Mouse (Mus musculus) heart, embryonic 16.5 days (tissue): ENCODE measurements around the gene Cmah. TPM values are rescaled to one million over a fixed set of nuclear protein-coding genes. Genes with fewer than 3 reads are reported as not detected.

Experiments used
- ATAC-seq: fragments of 200-750 bp; cut with Nextera tagmentation; replicated peaks from 2 replicates; pipeline ENCODE4 v1.8.0; 2017; ENCODE audit warnings: moderate number of reproducible peaks; ENCODE audit not compliant: insufficient read depth, low FRiP score; ENCODE audit errors: extremely low read depth
- H3K27ac ChIP-seq: fragments of 300-500 bp; sonication (generic); 2 replicates; pipeline ENCODE4 v1.5.1; 2014; ENCODE audit warnings: mild to moderate bottlenecking, low read length, control low read depth, moderate library complexity
- H3K27me3 ChIP-seq: fragments of 300-500 bp; sonication (generic); 2 replicates; pipeline ENCODE4 v1.6.1; 2014; ENCODE audit warnings: low read length, mixed read lengths; ENCODE audit not compliant: control insufficient read depth, insufficient read depth
- H3K36me3 ChIP-seq: fragments of 300-500 bp; sonication (generic); 2 replicates; pipeline ENCODE4 v1.6.1; 2014; ENCODE audit not compliant: control insufficient read depth, insufficient read depth
- H3K4me1 ChIP-seq: fragments of 300-500 bp; sonication (generic); 2 replicates; pipeline ENCODE4 v1.6.1; 2014; ENCODE audit warnings: low read length, mixed read lengths; ENCODE audit not compliant: control insufficient read depth, insufficient read depth
- H3K4me2 ChIP-seq: fragments of 300-500 bp; sonication (generic); 2 replicates; pipeline ENCODE4 v1.6.1; 2014; ENCODE audit warnings: low read depth, mild to moderate bottlenecking, control low read depth, low read length
- H3K4me3 ChIP-seq: fragments of 300-500 bp; sonication (generic); 2 replicates; pipeline ENCODE4 v1.5.1; 2014; ENCODE audit warnings: mild to moderate bottlenecking, control low read depth, low read length
- H3K9ac ChIP-seq: fragments of 300-500 bp; sonication (generic); 2 replicates; pipeline ENCODE4 v1.6.1; 2014; ENCODE audit warnings: low read length, control low read depth
- H3K9me3 ChIP-seq: fragments of 300-500 bp; sonication (generic); replicated peaks from 2 replicates; pipeline ENCODE4 v1.6.1; 2016; ENCODE audit warnings: low read length; ENCODE audit not compliant: control insufficient read depth
- WGBS: fragments of 180-500 bp; shearing (Covaris S2); extraction: QIAGEN DNeasy Blood & Tissue Kit; methylation state at CpG from one replicate; pipeline ENCODE4 v1.1.7; 2014; 5-methylcytosine and 5-hydroxymethylcytosine counted together
- polyA plus RNA-seq: library from polyadenylated mRNA; unstranded; fragments of >200 nt; fragmentation: Nextera tagmentation; extraction: Ambion mirVana; gene quantifications from 2 replicates; pipeline ENCODE4 v1.2.1, GENCODE M21; 2015

Gene Cmah
- polyA plus RNA-seq, 1 experiment from 2014 or later = 2.2 TPM

DNA sequence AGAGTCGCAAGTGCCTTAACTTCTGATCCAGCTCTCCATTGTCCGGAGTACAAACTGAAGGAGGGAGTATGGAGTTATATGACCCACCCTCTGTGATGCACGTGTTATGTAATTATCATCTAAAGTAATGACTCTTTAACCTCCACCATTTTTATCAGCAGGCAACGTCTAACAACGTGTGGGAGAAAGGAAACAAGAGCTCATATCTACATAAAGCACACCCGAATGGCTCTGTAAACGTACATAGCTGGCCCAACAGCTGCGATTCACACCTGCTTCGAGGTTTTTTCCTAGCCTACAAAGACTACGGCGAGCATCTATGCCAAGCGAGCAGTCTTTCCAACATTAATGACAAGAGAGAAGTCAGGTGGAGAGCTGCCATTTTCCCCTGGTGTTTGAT lies 169.8 kb downstream of the Cmah start:
- no peaks in the 10 kb centered on the region for H3K36me3 ChIP-seq
- peak overlapping the region; percentile 56; the same call in 1 of the 2 replicates for H3K27ac ChIP-seq
- peaks cover 30% of the 10 kb centered on the region for H3K4me1 ChIP-seq
- H3K9ac ChIP-seq = no peak overlapping the region
- ATAC-seq = peak; percentile 13; the same call in 1 of the 2 replicates
- no peak overlapping the region for H3K4me3 ChIP-seq
- H3K4me2 ChIP-seq = no peak overlapping the region
- H3K9me3 ChIP-seq = no peaks in the 10 kb centered on the region
- H3K27me3 ChIP-seq = no peaks in the 10 kb centered on the region
- 45% methylated on average over 12 of the region's 12 CpGs for whole genome bisulfite sequencing

DNA sequence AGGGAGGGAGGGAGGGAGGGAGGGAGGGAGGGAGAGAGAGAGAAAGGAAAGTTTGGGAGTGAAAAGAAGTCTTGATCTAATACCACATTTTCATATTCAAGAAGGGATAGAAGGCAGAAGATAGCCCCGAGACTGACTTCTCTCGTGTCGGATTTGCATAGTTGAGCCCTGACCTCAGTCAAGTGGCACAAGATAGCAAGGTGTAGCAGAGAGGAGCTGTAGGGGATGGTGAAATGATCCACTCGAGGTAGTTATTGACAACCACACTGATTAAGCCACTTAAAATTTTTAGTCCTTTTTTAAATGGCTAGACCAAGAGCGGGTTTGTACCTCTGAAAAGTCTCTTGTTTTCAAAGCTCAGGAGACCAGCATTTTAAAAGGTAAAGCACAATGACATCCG lies 171.1 kb downstream of the Cmah start:
- H3K27me3 ChIP-seq = no peaks in the 10 kb centered on the region
- no peaks in the 10 kb centered on the region for H3K9me3 ChIP-seq
- H3K4me3 ChIP-seq = no peak overlapping the region
- H3K27ac ChIP-seq = peak overlapping the region; percentile 44; the same call in 1 of the 2 replicates
- H3K4me2 ChIP-seq = peak overlapping the region; percentile 20; the same call in 1 of the 2 replicates
- H3K4me1 ChIP-seq = peaks cover 33% of the 10 kb centered on the region
- H3K36me3 ChIP-seq = no peaks in the 10 kb centered on the region
- ATAC-seq = no peak; the same call in 1 of the 2 replicates
- WGBS = 31% methylated on average over 6 of the region's 6 CpGs
- no peak overlapping the region for H3K9ac ChIP-seq

- Histone ChIP-seq H3K9me3 (no peaks in the 10 kb centered on the region), H3K36me3 (no peaks in the 10 kb centered on the region), H3K4me1 (peaks cover 33% of the 10 kb centered on the region), H3K27me3 (no peaks in the 10 kb centered on the region), H3K27ac (no peak overlapping the region), H3K9ac (no peak overlapping the region), H3K4me3 (no peak overlapping the region), H3K4me2 (no peak overlapping the region)
- WGBS = 42% methylated on average over 3 of the region's 3 CpGs
- ATAC-seq = no peak
Measured at GRCm38 (mm10) chr13:24499505-24499904, 172.3 kb downstream of the Cmah start.

DNA sequence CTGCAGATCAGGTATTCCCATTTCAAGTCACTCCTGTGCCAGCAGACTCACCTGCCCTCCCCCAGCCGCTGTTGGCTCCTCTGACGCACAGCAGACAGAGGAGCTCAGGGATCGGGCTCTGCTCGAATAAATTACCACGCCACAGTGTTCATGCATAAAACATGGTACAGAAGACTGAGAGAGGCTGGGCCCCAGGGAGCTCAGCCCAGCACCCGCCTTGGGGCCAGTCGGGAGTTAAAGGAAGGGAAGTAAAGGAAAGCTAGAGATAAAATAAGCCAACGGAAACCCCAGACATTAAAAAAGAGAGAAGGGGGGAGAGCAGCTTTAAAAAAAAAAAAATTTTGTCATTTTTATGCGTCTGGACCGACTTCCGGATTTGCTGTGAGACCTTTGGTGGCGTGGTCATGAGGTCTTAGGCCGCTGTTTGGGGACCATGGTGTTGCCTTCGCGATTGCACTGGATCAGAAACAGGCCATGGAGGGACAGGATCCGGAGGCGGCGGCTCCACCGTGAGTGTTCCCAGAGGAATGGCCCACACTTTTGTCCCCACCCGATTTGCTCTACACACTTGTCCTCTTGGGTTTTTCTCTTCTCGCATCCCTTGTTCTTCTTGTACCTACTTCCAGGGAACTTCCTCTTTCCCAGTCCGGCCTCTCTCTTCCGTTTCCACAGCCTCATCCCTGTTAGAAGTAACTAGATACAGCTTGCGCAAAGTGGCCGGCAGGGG lies 174.1 kb downstream of the Cmah start:
- ATAC-seq = no peak
- Histone ChIP-seq H3K27ac (no peak overlapping the region), H3K4me3 (peak overlapping the region; percentile 17; the same call in 1 of the 2 replicates), H3K27me3 (no peaks in the 10 kb centered on the region), H3K36me3 (no peaks in the 10 kb centered on the region), H3K4me1 (peaks cover 25% of the 10 kb centered on the region), H3K9me3 (no peaks in the 10 kb centered on the region), H3K9ac (no peak overlapping the region), H3K4me2 (peak overlapping the region; percentile 7; the same call in 1 of the 2 replicates)
- WGBS = 79% methylated on average over 25 of the region's 25 CpGs

- Histone ChIP-seq H3K36me3 (no peaks in the 10 kb centered on the region), H3K4me3 (peak overlapping the region; percentile 17; the same call in 1 of the 2 replicates), H3K4me1 (peaks cover 25% of the 10 kb centered on the region), H3K27me3 (no peaks in the 10 kb centered on the region), H3K9ac (no peak overlapping the region), H3K27ac (no peak overlapping the region; the same call in 1 of the 2 replicates), H3K9me3 (no peaks in the 10 kb centered on the region), H3K4me2 (peak overlapping the region; percentile 7; the same call in 1 of the 2 replicates)
- no peak for ATAC-seq
- WGBS = 85% methylated on average over 3 of the region's 3 CpGs
Measured at GRCm38 (mm10) chr13:24501919-24502318, 174.7 kb downstream of the Cmah start.

DNA sequence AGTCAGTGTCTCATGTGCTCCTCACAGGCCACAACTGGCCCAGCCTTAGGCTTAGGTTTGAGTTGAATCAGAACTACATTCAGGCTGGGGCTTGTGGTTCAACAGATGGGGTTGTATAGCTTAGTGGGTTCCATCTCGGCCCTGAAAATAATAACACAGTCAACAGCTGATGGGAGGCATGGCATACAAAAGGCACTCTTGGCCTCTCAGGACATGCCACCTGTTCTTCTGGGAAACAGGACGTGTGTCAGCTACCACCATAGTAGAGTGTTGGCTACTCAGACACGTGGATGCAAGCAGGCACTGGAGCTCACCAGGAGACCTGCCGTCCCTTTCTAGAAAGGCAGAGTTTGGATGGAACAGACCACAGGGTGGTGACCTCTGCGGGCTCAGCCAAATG lies 178.6 kb downstream of the Cmah start:
- Histone ChIP-seq H3K4me2 (no peak overlapping the region), H3K4me3 (no peak overlapping the region), H3K9ac (no peak overlapping the region), H3K9me3 (no peaks in the 10 kb centered on the region), H3K27ac (no peak overlapping the region), H3K27me3 (no peaks in the 10 kb centered on the region), H3K36me3 (no peaks in the 10 kb centered on the region), H3K4me1 (peaks cover 12% of the 10 kb centered on the region)
- no peak for ATAC-seq
- 86% methylated on average over 5 of the region's 5 CpGs for WGBS

DNA sequence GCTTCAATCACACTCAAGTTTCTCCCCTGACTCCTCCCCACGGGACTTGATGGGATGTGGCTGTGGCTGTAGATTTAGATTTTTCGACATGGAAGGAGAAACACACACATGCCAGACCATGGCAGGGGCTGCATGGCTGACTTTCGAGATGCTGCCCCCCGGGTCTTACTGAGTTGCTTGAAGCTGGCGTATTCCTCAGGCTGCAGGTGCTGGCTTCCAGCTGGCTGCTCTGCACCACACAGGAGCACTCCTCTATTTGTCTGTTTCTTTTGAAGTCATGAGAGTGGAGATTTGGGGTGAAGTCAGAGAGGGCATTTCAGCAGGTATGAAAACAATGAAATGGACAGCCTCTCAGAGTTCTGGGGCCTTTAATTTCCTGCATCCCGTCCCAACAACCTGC lies 180.0 kb downstream of the Cmah start:
- ATAC-seq = no peak
- Histone ChIP-seq H3K36me3 (no peaks in the 10 kb centered on the region), H3K9ac (peak overlapping the region; percentile 29; the same call in 1 of the 2 replicates), H3K4me3 (no peak overlapping the region), H3K27me3 (no peaks in the 10 kb centered on the region), H3K4me1 (peaks cover 12% of the 10 kb centered on the region), H3K4me2 (no peak overlapping the region), H3K27ac (no peak overlapping the region), H3K9me3 (no peaks in the 10 kb centered on the region)
- WGBS = 75% methylated on average over 6 of the region's 6 CpGs

DNA sequence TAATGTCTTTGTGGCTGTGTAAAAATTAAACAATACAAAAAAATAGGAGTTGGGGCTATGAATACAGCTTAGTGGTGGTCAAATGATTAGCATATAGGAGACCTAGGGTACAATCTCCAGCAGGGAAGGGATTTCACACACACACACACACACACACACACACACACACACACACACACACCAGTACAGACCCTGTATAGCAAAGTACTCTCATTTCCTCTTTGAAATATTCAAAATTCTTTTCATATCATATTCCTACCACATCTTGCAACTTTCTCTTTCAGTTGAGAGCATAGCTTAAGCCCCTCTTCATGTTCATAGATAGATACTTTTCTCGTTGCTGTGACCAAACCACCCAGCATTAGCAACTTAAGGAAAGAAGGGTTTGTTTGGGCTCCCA lies 181.7 kb downstream of the Cmah start:
- Histone ChIP-seq H3K9me3 (no peaks in the 10 kb centered on the region), H3K9ac (no peak overlapping the region), H3K27me3 (no peaks in the 10 kb centered on the region), H3K36me3 (no peaks in the 10 kb centered on the region), H3K4me2 (no peak overlapping the region), H3K4me1 (peaks cover 9% of the 10 kb centered on the region), H3K27ac (no peak overlapping the region), H3K4me3 (no peak overlapping the region)
- ATAC-seq = no peak
- 25% methylated on average over 1 of the region's 1 CpGs for WGBS

DNA sequence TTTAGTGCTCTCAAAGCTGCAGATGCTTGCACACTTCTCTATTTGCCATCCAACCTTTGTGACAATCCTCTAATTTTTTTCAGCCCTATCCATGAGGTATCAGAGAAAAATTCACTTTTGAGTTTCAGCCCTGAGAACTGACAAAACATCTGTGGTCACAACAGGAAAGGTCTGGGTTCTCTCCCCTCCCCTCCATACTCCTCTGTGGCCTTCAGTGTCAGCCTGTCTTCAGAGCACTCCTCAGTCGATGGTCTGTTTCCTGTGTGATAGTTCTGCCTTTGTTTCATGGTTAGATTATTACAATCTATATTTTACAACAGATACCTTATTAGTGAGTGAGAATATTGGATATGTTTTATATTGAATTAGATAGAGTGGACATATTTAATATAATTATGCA lies 184.2 kb downstream of the Cmah start:
- Histone ChIP-seq H3K36me3 (no peaks in the 10 kb centered on the region), H3K27ac (no peak overlapping the region), H3K4me3 (no peak overlapping the region), H3K27me3 (no peaks in the 10 kb centered on the region), H3K4me2 (no peak overlapping the region), H3K9me3 (no peaks in the 10 kb centered on the region), H3K9ac (no peak overlapping the region), H3K4me1 (peaks cover 9% of the 10 kb centered on the region)
- no peak for ATAC-seq
- WGBS = 53% methylated on average over 1 of the region's 1 CpGs
